Mouse (Mus musculus): Measurements from ENCODE around the gene Hdac7. TPM values are rescaled to one million over a fixed set of nuclear protein-coding genes. Genes with fewer than 3 reads are reported as not detected.

The Hdac7 gene
- total and polyA plus RNA-seq, 3 experiments = 19.8 to 55.2 (median 21.7) TPM

DNA sequence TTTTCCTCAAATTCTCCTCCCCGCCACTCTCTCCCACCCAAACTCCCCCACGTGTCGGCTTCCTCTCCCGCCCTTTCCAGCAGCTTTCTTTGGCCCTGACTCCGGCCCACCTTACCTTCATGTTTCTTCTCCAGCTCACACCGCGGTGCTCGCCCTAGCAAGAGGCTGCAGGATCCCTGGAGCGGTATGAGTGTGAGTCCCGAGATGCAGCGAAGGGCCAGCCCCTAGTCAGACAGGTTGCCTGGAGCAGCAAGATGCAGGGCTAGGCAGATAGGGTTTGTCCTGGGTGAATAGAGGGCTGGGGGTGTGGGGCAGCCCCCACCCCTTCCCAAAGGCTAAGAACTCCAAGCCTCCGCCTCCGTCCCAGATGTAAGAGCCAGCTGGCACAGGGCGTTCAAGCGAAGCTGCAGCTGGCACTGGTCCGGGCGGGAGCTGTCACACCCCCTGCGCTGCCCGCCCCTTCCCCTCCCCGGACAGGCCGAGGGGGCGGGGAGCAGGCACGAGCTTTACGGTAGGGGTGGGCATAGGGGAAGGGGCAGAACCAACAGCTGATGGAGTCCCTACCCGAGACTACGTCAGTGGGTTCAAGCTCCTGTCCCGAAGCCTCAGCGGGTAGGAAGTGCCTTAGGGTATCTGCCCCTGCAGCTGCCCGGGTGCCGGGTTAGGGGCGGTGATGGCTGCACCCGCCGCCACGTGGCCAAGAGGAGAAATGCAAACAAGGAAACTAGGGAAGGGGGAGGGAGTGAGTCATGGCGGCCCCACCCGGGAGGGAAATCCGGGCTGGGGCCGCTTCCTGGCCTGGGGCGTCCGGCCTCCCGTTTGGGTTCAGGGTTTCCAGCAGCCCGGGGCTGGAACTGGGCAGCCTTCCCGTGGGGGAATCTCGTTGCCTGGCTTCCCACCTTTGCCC, 76.8 kb downstream of the Hdac7 start, which contains the start of gene Rapgef3 (continued):
- TF ChIP-seq MEF2A (IDR thresholded peaks at IDR 0.05; ENCODE audit: borderline replicate concordance, low read depth, low read length) (peak; percentile 83), PAX5 (IDR thresholded peaks at IDR 0.05; ENCODE audit: low read length) (no peak), IRF4 (IDR thresholded peaks at IDR 0.05; ENCODE audit: low read depth, low read length) (peak; percentile 84), MAZ (IDR thresholded peaks at IDR 0.05; ENCODE audit: low read depth, low read length) (peak; percentile 96), MAFK (IDR thresholded peaks at IDR 0.05; ENCODE audit: insufficient replicate concordance, low read length) (no peak), JUND (conservative IDR thresholded peaks at IDR 0.05; ENCODE audit: low read depth, low read length) (no peak), CHD1 (IDR thresholded peaks at IDR 0.05; ENCODE audit: low read depth, low read length) (0 out of 2 replicates have a peak, but pooled peaks have one; percentile 79), HCFC1 (IDR thresholded peaks at IDR 0.05; ENCODE audit: low read depth, low read length) (peak; percentile 46), ZNF384 (IDR thresholded peaks at IDR 0.05; ENCODE audit: low read depth, low read length) (no peak), NELFE (IDR thresholded peaks at IDR 0.05; ENCODE audit: low read depth, low read length) (peak; percentile 54), USF1 (IDR thresholded peaks at IDR 0.05; ENCODE audit: low read depth, low read length) (peak; percentile 64), BHLHE40 (IDR thresholded peaks at IDR 0.05; ENCODE audit: low read depth, low read length) (peak; percentile 67), NRF1 (IDR thresholded peaks at IDR 0.05; ENCODE audit: low read depth, low read length) (peak; percentile 24; the same call in 1 of the 2 replicates), MAX (IDR thresholded peaks at IDR 0.05; ENCODE audit: low read length) (peak; percentile 93), E2F4 (IDR thresholded peaks at IDR 0.05; ENCODE audit: insufficient replicate concordance, low read depth, low read length) (no peak), USF2 (conservative IDR thresholded peaks at IDR 0.05; ENCODE audit: low read depth, low read length) (no peak; the same call in 1 of the 2 replicates), KAT2A (IDR thresholded peaks at IDR 0.05; ENCODE audit: insufficient replicate concordance, low read length) (no peak), TCF12 (IDR thresholded peaks at IDR 0.05; ENCODE audit: low read depth, low read length) (peak; percentile 71), UBTF (IDR thresholded peaks at IDR 0.05; ENCODE audit: low read depth, low read length) (0 out of 2 replicates have a peak, but pooled peaks have one; percentile 21), RCOR1 (conservative IDR thresholded peaks at IDR 0.05; ENCODE audit: low read depth, low read length) (peak; percentile 65; the same call in 1 of the 2 replicates)

DNA sequence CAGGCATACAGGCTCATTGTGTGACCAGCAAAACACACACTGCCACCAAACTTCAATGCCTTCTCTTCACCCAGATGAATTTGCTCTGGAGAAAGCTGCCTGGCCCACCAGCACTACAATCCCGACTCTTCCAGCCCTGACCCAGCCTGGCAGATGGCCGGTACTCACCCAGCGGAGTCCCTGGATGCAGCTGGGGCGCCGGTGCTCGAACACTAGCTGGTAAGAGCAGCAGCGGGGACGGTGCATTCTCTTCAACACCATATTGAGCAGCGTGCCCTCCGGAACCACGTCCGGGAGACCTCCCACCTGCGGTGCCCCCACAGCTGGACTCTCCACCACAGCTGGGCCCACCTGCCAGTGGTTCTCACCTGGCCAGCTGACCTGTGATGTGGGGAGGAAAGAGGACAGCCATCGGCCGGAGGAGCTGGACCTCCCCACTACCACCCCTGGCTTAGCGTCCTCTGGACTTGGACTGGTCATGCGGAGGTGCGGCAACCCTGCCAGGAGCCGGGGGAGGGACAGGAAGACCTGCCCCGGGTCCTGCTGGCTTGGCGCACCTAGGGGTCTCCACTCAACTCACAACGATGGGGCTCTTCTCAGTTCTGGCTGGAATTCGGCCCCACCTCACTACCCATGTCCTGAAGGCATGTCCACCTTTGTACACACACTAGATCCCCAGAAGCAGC, 77.6 kb downstream of the Hdac7 start:
- TF ChIP-seq MXI1 (IDR thresholded peaks at IDR 0.05; ENCODE audit: low read depth, low read length) = no peak
- TF ChIP-seq BHLHE40 (IDR thresholded peaks at IDR 0.05; ENCODE audit: low read depth, low read length) = no peak
- no peak for TF ChIP-seq NELFE (IDR thresholded peaks at IDR 0.05; ENCODE audit: low read depth, low read length)
- TF ChIP-seq ZMIZ1 (IDR thresholded peaks at IDR 0.05; ENCODE audit: low read depth, low read length) = no peak
- no peak for TF ChIP-seq SIN3A (IDR thresholded peaks at IDR 0.05; ENCODE audit: low read length)
- TF ChIP-seq MAX (IDR thresholded peaks at IDR 0.05; ENCODE audit: low read length) = no peak
- TF ChIP-seq JUND (conservative IDR thresholded peaks at IDR 0.05; ENCODE audit: low read depth, low read length) = no peak
- TF ChIP-seq RCOR1 (conservative IDR thresholded peaks at IDR 0.05; ENCODE audit: low read depth, low read length) = no peak
- no peak for TF ChIP-seq E2F4 (IDR thresholded peaks at IDR 0.05; ENCODE audit: insufficient replicate concordance, low read depth, low read length)
- TF ChIP-seq PAX5 (IDR thresholded peaks at IDR 0.05; ENCODE audit: low read length) = no peak
- TF ChIP-seq GABPA (IDR thresholded peaks at IDR 0.05; ENCODE audit: insufficient replicate concordance, low read depth, low read length) = no peak
- TF ChIP-seq USF1 (IDR thresholded peaks at IDR 0.05; ENCODE audit: low read depth, low read length) = no peak
- no peak for TF ChIP-seq IRF4 (IDR thresholded peaks at IDR 0.05; ENCODE audit: low read depth, low read length)
- TF ChIP-seq ELF1 (IDR thresholded peaks at IDR 0.05; ENCODE audit: low read depth, low read length) = no peak
- TF ChIP-seq CHD1 (IDR thresholded peaks at IDR 0.05; ENCODE audit: low read depth, low read length) = no peak
- no peak for TF ChIP-seq TBP (conservative IDR thresholded peaks at IDR 0.05; ENCODE audit: low read depth, low read length)
- TF ChIP-seq SMC3 (IDR thresholded peaks at IDR 0.05; ENCODE audit: low read depth, low read length) = no peak
- TF ChIP-seq POLR2A (IDR thresholded peaks at IDR 0.05; ENCODE audit: low read depth, low read length) = no peak
- Histone ChIP-seq H3K79me2 (replicated peaks; ENCODE audit: control insufficient read depth, extremely low read depth, insufficient read depth, poor library complexity, severe bottlenecking) (no peaks in the 10 kb centered on the region), H3K9me3 (replicated peaks; ENCODE audit: low read length) (no peaks in the 10 kb centered on the region), H3K4me1 (ENCODE audit: control insufficient read depth in 1 of 2, insufficient read depth in 2 of 2) (peaks cover 30 to 63% of the 10 kb centered on the region in 2 experiments), H3K9ac (ENCODE audit: insufficient read depth, low read depth) (no peak overlapping the region), H3K27ac (ENCODE audit: insufficient read depth, low read depth) (no peak overlapping the region), H3K4me3 (replicated peaks in 1 of 3; ENCODE audit: low read depth in 2 of 3, low read length in 2 of 3, poor library complexity in 1 of 3) (peak overlapping the region in 2 of 3 experiments; percentile 55 to 64), H3K4me2 (ENCODE audit: insufficient read depth, low read depth, poor library complexity, severe bottlenecking) (peak overlapping the region; percentile 79; the same call in 1 of the 2 replicates), H3K36me3 (replicated peaks in 1 of 2; ENCODE audit: control insufficient read depth in 1 of 2, insufficient read depth in 1 of 2, low read length in 1 of 2) (no peaks in the 10 kb centered on the region), H3K27me3 (replicated peaks) (peaks cover 10% of the 10 kb centered on the region)
- in situ Hi-C loops (cut with MboI; ENCODE audit: low pct_ligation_motif_present, low pct_unique_long_range_greater_than_20kb, low sequenced_read_pairs) = no loop called here
- dilution Hi-C loops (cut with MboI; ENCODE audit: extremely low pct_ligation_motif_present, extremely low pct_unique_long_range_greater_than_20kb, low sequenced_read_pairs) = no loop called here
- DNase-seq (ENCODE audit: extremely low read depth) = no peak

Data from CH12.LX (cell line).